Mouse (Mus musculus) T-helper 17 cell (primary cell): ENCODE measurements at regions not wholly inside any gene's neighbourhood (a gene's known extent, or its start where the extent isn't known, plus 50 kb on each side); places are given as distances from the start of the nearest gene placed in this dataset.

ENCODE experiments used
- in situ Hi-C, 2 experiments: fragments of 300-600 bp; cut with MboI, MseI; formaldehyde crosslinking; loops; 1 replicate in 1 of 2; 2 replicates in 1 of 2; pipeline ENCODE4 v1.15.1; 2025; ENCODE audit warnings: high pct_unique_total_duplicates in 2 of 2

GRCm38 (mm10) chr8:18536059-18536458 lies 442.0 kb downstream of the Defb40 start:
- in situ Hi-C loops, result no loop called here

- in situ Hi-C loops, result no loop called here
Measured at GRCm38 (mm10) chr8:18528120-18528519, 449.9 kb downstream of the Defb40 start.

- in situ Hi-C loops, result no loop called here
Measured at GRCm38 (mm10) chr8:18512409-18512808, 465.6 kb downstream of the Defb40 start.

- in situ Hi-C loops, result no loop called here
Measured at GRCm38 (mm10) chr8:18506158-18507022, 471.7 kb downstream of the Defb40 start.

GRCm38 (mm10) chr8:18490620-18491019 lies 487.4 kb downstream of the Defb40 start:
- in situ Hi-C loops, result no loop called here

- in situ Hi-C loops, result no loop called here
Measured at GRCm38 (mm10) chr8:18480081-18480480, 498.0 kb downstream of the Defb40 start.

- in situ Hi-C loops, result no loop called here
Measured at GRCm38 (mm10) chr8:18478166-18478565, 499.9 kb downstream of the Defb40 start.

- in situ Hi-C loops, result no loop called here
Measured at GRCm38 (mm10) chr8:18467511-18467910, 510.5 kb downstream of the Defb40 start.

GRCm38 (mm10) chr8:18460609-18461008 lies 517.4 kb downstream of the Defb40 start:
- in situ Hi-C loops, result no loop called here

- in situ Hi-C loops, result no loop called here
Measured at GRCm38 (mm10) chr8:18457470-18457869, 520.6 kb downstream of the Defb40 start.

- in situ Hi-C loops, result no loop called here
Measured at GRCm38 (mm10) chr8:18449015-18449414, 529.0 kb downstream of the Defb40 start.

GRCm38 (mm10) chr8:18442212-18442611 lies 535.8 kb downstream of the Defb40 start:
- in situ Hi-C loops, result no loop called here

- in situ Hi-C loops, result no loop called here
Measured at GRCm38 (mm10) chr8:18422846-18423245, 555.2 kb downstream of the Defb40 start.

GRCm38 (mm10) chr8:18412470-18412869 lies 565.6 kb downstream of the Defb40 start:
- in situ Hi-C loops, result no loop called here

GRCm38 (mm10) chr8:18406446-18406845 lies 571.6 kb downstream of the Defb40 start:
- in situ Hi-C loops, result no loop called here

- in situ Hi-C loops, result loop anchor here in 1 of 2 experiments (25.0 kb wide), 1 partner anchor 524 kb away; no protein-coding TSS in a partner anchor
Measured at GRCm38 (mm10) chr8:18388353-18388752, 589.7 kb downstream of the Defb40 start.

- in situ Hi-C loops, result loop anchor here in 1 of 2 experiments (25.0 kb wide), 1 partner anchor 531 kb away; no protein-coding TSS in a partner anchor
Measured at GRCm38 (mm10) chr8:18381615-18382178, 596.4 kb downstream of the Defb40 start.

GRCm38 (mm10) chr8:18348716-18349115 lies 629.3 kb downstream of the Defb40 start:
- in situ Hi-C loops, result no loop called here

- in situ Hi-C loops, result no loop called here
Measured at GRCm38 (mm10) chr8:18346248-18346647, 631.8 kb downstream of the Defb40 start.

- in situ Hi-C loops, result no loop called here
Measured at GRCm38 (mm10) chr8:18345322-18345721, 632.7 kb downstream of the Defb40 start.

- in situ Hi-C loops, result no loop called here
Measured at GRCm38 (mm10) chr8:18344838-18345237, 633.2 kb downstream of the Defb40 start.

- in situ Hi-C loops, result no loop called here
Measured at GRCm38 (mm10) chr8:18335576-18335975, 642.5 kb downstream of the Defb40 start.

- in situ Hi-C loops, result no loop called here
Measured at GRCm38 (mm10) chr8:18328521-18328920, 649.5 kb downstream of the Defb40 start.
